Mouse (Mus musculus) embryonic fibroblast, embryonic 13.5 days (primary cell): ENCODE results near the gene Hoxb8. TPM values are rescaled to one million over a fixed set of nuclear protein-coding genes. Genes with fewer than 3 reads are reported as not detected.

Source experiments
- H3K27ac ChIP-seq: 2 replicates; pipeline ENCODE4 v1.5.1; 2012; ENCODE audit warnings: low read length, control low read depth, inconsistent platforms; ENCODE audit not compliant: insufficient read depth
- H3K4me1 ChIP-seq: 2 replicates; pipeline ENCODE4 v1.6.1; 2011; ENCODE audit warnings: low read length; ENCODE audit not compliant: control insufficient read depth, insufficient read depth
- H3K4me3 ChIP-seq: 2 replicates; pipeline ENCODE4 v1.5.1; 2011; ENCODE audit warnings: mild to moderate bottlenecking, control low read depth, low read length; ENCODE audit not compliant: insufficient read depth
- CTCF ChIP-seq: IDR thresholded peaks from 2 replicates; pipeline ENCODE4 v1.5.1; 2011; ENCODE audit warnings: mild to moderate bottlenecking, control low read depth, low read length, moderate library complexity, borderline replicate concordance; ENCODE audit not compliant: insufficient read depth
- POLR2A ChIP-seq: IDR thresholded peaks from 2 replicates; pipeline ENCODE4 v1.6.1; 2011; ENCODE audit warnings: low read depth, mild to moderate bottlenecking, control low read depth, low read length, moderate library complexity
- polyA plus RNA-seq: library from polyadenylated mRNA; stranded (reverse); fragments of >200 nt; gene quantifications from 2 replicates; pipeline ENCODE4 v1.2.4, GENCODE M21; 2011; ENCODE audit warnings: low read depth; ENCODE audit not compliant: missing spikeins, insufficient read length

Hoxb8 gene
- polyA plus RNA-seq, 1 experiment = 11.7 TPM

DNA sequence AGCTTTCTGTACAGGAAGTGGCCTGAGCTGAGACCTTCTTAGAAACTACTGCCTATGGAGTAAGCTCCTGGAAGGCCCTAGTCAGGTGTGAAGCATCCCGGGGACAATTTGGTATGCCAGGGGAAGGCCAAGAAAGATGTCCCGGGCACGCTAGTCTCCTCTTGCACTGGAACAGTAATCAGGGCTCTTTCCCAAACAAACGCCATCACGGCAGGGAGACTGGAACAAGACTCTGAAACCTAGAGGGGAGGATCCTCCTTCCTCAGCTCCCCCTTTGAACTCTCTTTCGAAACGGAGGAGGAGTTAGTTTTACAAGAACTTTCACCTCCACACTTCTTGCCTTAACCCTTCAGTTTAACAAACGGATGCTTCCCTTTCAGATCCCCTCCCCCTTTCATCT lies 50.4 kb downstream of the Hoxb8 start:
- H3K4me1 ChIP-seq = no peaks in the 10 kb centered on the region
- no peak for TF ChIP-seq CTCF
- no peak for TF ChIP-seq POLR2A
- peak overlapping the region; percentile 81 for H3K27ac ChIP-seq
- H3K4me3 ChIP-seq = peak overlapping the region; percentile 23

DNA sequence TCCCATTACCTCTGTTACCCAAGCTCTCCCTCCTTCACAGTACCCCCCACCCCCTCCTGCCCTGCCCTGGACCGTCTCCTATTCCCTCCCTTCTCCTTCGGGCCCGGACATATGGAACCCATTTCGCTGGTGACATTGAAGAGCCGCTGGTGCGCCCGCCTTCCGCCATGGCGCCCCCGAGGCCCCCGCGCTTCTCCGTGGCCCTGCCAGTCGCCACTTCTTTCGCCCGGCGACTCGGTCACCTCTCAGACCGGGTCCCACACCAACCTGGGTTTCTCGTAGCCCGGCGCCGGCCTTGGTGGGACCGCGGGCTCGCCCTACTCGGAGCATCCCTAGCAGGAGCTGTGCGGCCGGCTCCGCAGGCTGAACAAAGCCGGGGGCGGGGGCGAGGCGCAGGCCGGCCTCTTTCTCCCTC lies 50.9 kb downstream of the Hoxb8 start:
- no peaks in the 10 kb centered on the region for H3K4me1 ChIP-seq
- 0 out of 2 replicates have a peak, but pooled peaks have one; percentile 15 for TF ChIP-seq POLR2A
- TF ChIP-seq CTCF = no peak
- peak overlapping the region; percentile 81 for H3K27ac ChIP-seq
- H3K4me3 ChIP-seq = peak overlapping the region; percentile 23

DNA sequence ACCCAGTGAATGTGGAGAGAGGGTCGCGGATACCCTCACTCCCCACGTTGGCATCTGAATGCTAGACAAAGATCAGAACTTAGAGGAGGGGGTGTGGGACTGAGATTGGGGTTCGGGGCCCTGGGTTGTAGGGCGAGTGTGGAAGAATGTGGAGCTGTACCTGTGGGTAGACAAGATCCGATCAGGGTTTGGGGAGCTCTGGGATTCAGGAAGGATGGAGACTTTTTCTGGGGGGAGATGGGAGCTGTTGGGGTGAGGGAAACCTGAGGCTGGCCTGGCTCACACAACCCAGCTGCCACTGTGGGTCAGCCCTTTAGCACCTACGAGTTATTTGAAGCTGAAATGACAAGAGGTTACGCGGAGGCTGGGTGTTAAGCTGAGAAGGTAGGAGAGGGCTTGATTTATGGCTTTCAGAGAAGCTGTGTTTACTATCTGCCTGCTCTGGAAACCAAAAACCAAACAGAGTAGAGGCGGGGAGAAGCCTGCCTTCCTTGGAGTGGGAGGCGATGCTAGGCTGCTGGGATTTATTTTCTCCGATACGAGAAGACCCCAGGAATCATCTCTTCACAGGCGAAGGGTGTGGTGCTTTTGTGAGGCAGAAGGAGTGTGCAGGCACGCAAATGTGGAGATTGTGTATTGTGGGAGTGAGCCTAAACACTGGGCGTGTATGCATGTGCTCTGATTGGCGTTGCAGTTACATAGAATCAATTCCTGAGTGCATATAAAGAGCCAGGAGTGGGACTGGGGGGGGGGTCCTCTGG lies 51.7 kb downstream of the Hoxb8 start:
- H3K27ac ChIP-seq = peak overlapping the region; percentile 81

DNA sequence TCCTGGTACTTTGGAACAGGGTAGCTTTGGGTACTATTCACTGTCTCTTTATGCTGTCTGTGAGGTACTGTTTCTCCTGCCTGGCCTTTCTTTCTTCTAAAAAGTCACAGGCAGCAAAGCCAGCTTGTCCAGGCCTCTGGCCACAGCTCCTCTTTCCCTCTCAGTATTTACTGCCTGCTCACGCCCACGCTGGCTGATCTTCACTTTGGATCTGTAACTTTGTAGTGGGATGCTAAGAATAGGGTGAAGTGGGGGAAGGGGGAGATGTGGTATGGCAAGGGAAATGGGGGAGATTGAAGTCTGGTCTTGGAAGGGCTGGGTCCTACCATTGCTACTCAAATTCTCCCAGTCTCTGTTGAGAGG lies 52.3 kb downstream of the Hoxb8 start:
- Histone ChIP-seq H3K4me1 (peaks cover 1% of the 10 kb centered on the region; the same call in 1 of the 2 replicates), H3K27ac (peak overlapping the region; percentile 81), H3K4me3 (peak overlapping the region; percentile 23)
- TF ChIP-seq CTCF (no peak), POLR2A (no peak)

More for the DNA sequence above, 51.7 kb downstream of the Hoxb8 start:
- Histone ChIP-seq H3K4me3 (peak overlapping the region; percentile 23), H3K4me1 (no peaks in the 10 kb centered on the region)
- no peak for TF ChIP-seq CTCF
- TF ChIP-seq POLR2A = 0 out of 2 replicates have a peak, but pooled peaks have one; percentile 8

Other genes starting within 250 kb of the Hoxb8 start
- 68.4 and 71.9 TPM in 2 replicates for gene Snf8, start 247.0 kb upstream of the Hoxb8 start, polyA plus RNA-seq
- gene Ube2z, start 216.5 kb upstream of the Hoxb8 start, polyA plus RNA-seq = 79.3 and 80.1 TPM in 2 replicates
- gene Atp5g1, start 206.2 kb upstream of the Hoxb8 start, polyA plus RNA-seq = 206 and 212 TPM in 2 replicates
- not detected in 2 replicates for gene Calcoco2, start 169.9 kb upstream of the Hoxb8 start, polyA plus RNA-seq
- gene Ttll6, start 148.1 kb upstream of the Hoxb8 start, polyA plus RNA-seq = not detected in 2 replicates
- gene Hoxb13, start 87.6 kb upstream of the Hoxb8 start, polyA plus RNA-seq = not detected in 2 replicates
- 43.5 and 51.7 TPM in 2 replicates for gene Hoxb9, start 10.4 kb upstream of the Hoxb8 start, polyA plus RNA-seq
- gene Hoxb7, start 4.7 kb downstream of the Hoxb8 start, polyA plus RNA-seq = 13.1 and 22.5 TPM in 2 replicates
- gene Hoxb6, start 10.6 kb downstream of the Hoxb8 start, polyA plus RNA-seq = 9.6 and 14.1 TPM in 2 replicates
- 4.1 and 5.9 TPM in 2 replicates for gene Hoxb5, start 21.4 kb downstream of the Hoxb8 start, polyA plus RNA-seq
- 8.3 and 10.4 TPM in 2 replicates for gene Hoxb4, start 36.4 kb downstream of the Hoxb8 start, polyA plus RNA-seq
- 19.1 and 21.9 TPM in 2 replicates for gene Hoxb3, start 41.4 kb downstream of the Hoxb8 start, polyA plus RNA-seq
- 6.6 and 11.0 TPM in 2 replicates for gene Hoxb2, start 68.6 kb downstream of the Hoxb8 start, polyA plus RNA-seq
- gene Hoxb1, start 83.8 kb downstream of the Hoxb8 start, polyA plus RNA-seq = not detected in 2 replicates
- 0.47 TPM in 1 of 2 replicates, not detected in the other for gene Skap1, start 182.7 kb downstream of the Hoxb8 start, polyA plus RNA-seq